Mouse (Mus musculus) heart, postnatal 4 days (tissue): ENCODE data around the gene Taar6. TPM values are rescaled to one million over a fixed set of nuclear protein-coding genes. Genes with fewer than 3 reads are reported as not detected.

Source experiments
- total RNA-seq, 2 experiments: library from RNA; stranded (reverse); gene quantifications; 2 replicates each; pipeline ENCODE4 v1.2.3; 2021

Gene Taar6
- total RNA-seq, 2 experiments from 2014 or later: not detected

Other genes starting within 250 kb of the Taar6 start
- 100 to 1,000 TPM; 357 to 393 TPM for gene Rps12, start 198.4 kb downstream of the Taar6 start, total RNA-seq
- gene Slc18b1, start 188.7 kb downstream of the Taar6 start, total RNA-seq: 10 to 100 TPM; 12.0 to 16.7 TPM
- under 1 TPM in 1 of 2 experiments, not detected in 1; 0.19 TPM for gene Vnn3, start 134.2 kb downstream of the Taar6 start, total RNA-seq
- gene Vnn1, start 91.0 kb downstream of the Taar6 start, total RNA-seq: 1 to 10 TPM; 3.0 to 3.8 TPM
- gene Taar1, start 65.3 kb downstream of the Taar6 start, total RNA-seq: not detected
- not detected for gene Taar2, start 47.1 kb downstream of the Taar6 start, total RNA-seq
- gene Taar3, start 36.1 kb downstream of the Taar6 start, total RNA-seq: not detected
- gene Taar4, start 25.2 kb downstream of the Taar6 start, total RNA-seq: not detected
- not detected for gene Taar5, start 14.9 kb downstream of the Taar6 start, total RNA-seq
- not detected for gene Taar7a, start 7.8 kb upstream of the Taar6 start, total RNA-seq
- not detected for gene Taar7b, start 14.3 kb upstream of the Taar6 start, total RNA-seq
- gene Taar7d, start 41.6 kb upstream of the Taar6 start, total RNA-seq: not detected
- gene Taar7e, start 52.0 kb upstream of the Taar6 start, total RNA-seq: not detected
- gene Taar7f, start 63.9 kb upstream of the Taar6 start, total RNA-seq: not detected
- gene Taar8a, start 90.9 kb upstream of the Taar6 start, total RNA-seq: not detected
- gene Taar8b, start 106.6 kb upstream of the Taar6 start, total RNA-seq: not detected
- not detected for gene Taar8c, start 116.3 kb upstream of the Taar6 start, total RNA-seq
- gene Taar9, start 123.9 kb upstream of the Taar6 start, total RNA-seq: not detected
- gene Stx7, start 163.7 kb upstream of the Taar6 start, total RNA-seq: 10 to 100 TPM; 46.1 to 54.3 TPM
- gene Moxd1, start 237.9 kb upstream of the Taar6 start, total RNA-seq: 1 to 10 TPM in 1 of 2 experiments, under 1 TPM in 1; 0.83 to 1.1 TPM